Mouse (Mus musculus) right cerebral cortex, adult 18-20 months (tissue): ENCODE measurements around the gene Zfp598.
"Not testable (repeated sequence)": the region's sequence is repeated elsewhere in the genome, so short reads cannot be mapped to it uniquely, and the experiment has no call there.

ENCODE experiments used
- DNase-seq: peaks from one replicate; pipeline ENCODE4 v3.0.0; 2022; ENCODE audit warnings: mixed read lengths

Zfp598 gene

DNA sequence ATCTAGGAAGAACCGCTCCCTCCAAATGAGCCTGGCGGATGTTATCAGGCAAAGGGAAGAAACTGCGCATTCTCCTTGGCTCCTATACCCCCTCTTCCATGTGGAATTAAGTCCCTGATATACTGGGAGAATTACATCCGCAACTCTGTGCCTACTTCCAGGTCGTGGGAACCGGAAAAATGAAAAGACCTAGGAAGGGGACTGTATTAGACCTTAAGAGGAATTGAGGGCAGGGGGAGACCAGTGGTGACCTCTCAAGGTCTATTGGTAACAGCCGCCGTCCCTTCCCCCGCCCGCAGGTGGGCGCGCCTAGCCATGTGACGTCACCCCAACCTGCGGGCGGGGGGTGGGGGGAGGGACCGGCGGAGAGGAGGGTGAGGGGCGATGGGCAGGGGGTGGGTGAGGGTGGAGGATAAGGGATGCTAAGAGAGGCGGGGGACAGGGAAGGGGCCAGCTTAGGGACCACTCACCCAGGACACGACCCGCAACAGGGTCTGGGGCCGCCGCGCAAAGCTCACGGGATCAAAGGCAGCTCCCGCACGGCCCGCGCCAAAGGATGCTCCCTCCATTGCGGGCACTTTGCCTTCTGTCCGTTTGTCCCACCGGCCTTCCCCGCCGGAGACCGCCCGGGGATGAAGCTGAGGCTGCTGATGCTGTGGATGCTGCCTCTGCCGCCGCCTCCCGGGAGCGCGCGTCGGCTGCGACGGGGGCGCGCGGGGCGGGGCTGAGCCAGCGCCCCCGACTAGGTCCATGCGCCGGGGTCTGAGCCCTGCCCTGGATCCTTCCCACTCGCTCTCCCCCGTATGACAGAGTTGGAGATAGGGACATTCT lies 20.0 kb downstream of the Zfp598 start, which contains the start of gene Syngr3:
Syngr3 (minus strand) TSS at position 705 of the 831 bp plus-strand sequence.
- DNase-seq: peak; percentile 52

DNA sequence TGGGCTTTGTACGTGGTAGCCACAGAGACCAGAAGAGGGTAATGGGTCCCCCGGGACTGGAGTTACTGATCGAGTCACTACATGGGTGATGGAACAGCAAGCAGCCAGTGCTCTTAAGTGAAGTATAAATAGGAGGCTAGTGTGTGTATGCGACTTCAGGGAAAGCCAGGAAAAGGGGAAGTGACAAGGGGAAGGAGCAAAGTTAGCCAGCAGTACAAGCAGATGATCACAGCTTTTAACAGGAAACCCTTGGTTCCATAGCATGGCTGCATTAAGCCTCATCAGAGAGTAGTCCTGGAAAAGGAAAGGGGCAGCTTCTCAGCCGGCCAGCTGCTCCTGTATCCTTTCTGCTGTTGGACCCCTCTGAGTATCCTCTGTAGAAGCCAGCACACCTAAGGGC lies 22.9 kb downstream of the Zfp598 start:
- no peak for DNase-seq

DNA sequence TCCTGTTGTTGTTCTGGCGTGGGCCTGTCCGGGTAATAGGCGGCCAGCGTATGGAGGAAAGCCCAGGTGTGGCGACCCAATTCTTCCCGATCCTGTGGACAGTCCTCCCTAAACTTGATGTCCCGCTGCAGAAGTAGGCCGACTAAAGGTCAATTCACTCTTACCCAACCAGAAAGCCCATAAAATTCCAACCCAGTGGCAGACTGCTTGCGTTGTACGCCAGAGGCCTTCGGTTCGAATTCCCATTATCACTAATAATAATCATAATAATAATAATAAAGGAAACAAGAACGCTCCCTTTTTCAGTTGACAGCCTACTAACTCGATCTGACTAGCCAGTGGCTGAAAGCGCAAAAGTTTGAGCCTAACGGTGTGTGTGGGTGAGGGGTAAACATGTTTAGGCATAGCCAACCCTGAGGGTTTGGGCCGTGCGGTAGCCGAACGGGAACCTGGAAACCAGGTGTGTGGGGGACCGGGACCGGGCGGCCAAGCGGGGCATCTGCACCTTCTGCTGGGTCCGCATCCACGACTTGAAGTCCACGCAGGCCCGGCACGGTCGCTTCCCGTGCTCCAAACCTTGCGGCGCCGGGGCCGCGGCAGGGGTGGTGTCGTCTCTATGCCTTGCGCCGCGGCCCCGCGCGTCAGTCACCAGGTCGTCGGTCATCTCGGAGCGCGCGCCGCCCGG lies 26.0 kb downstream of the Zfp598 start:
- no peak for DNase-seq

DNA sequence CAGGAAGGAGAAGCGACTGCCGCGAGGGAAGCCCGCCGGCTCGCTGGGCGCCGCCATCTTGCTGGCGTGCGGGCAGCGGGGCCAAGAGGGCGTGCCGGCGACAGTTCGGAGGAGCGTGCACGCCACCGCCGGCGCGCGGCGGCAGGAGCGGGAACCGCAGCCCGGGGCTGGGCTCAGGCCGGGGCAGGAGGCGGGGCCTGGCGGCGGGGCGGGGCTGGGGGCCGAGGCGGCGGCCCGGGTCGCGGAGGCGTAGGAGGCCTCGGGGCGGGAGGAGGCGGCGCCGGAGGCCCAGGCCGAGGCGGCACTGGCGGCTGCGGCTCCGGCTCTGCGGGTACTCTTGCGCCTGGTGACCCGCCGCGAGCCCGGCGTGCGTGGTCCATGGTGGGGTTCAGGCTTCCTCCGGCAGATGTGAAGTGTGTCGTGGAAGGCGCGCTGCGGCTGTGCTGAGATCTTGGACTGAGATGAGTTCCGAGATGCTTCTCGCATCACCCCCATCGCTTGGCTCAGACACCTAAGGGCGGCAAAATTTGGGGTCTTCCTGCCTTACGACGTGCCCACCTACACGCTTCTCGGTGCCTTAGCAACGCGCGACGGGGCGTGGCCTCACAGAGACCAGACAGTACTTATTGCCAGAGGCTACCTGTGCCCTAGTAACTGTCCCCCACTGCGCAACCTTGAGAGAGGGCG lies 26.7 kb downstream of the Zfp598 start, which contains the start of the genes Gfer and Noxo1:
Gfer (minus strand) TSS at position 146 of the 687 bp plus-strand sequence.
Noxo1 (plus strand) TSS at position 224 of the 687 bp plus-strand sequence.
- peak; percentile 89 for DNase-seq

DNA sequence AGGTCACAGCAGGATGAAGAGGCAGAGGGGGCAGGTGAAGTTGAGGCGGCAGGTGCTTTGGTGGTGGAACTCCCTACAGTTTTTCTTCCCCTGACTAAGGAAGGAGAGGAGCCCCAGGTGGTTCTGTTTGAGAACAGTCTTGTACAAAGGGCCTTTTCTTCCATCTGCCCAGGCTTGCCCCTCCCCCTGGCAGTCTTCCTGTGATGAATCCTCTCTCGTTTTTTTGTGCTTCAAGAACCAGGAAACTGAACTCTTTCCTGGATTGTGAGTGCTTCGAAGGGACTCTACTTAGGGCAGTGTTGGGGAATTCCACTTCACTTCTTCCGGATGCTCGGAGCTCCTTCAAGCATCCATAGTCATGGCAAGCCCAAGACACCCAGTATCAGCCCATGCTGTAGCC lies 28.5 kb downstream of the Zfp598 start:
- DNase-seq: no peak

DNA sequence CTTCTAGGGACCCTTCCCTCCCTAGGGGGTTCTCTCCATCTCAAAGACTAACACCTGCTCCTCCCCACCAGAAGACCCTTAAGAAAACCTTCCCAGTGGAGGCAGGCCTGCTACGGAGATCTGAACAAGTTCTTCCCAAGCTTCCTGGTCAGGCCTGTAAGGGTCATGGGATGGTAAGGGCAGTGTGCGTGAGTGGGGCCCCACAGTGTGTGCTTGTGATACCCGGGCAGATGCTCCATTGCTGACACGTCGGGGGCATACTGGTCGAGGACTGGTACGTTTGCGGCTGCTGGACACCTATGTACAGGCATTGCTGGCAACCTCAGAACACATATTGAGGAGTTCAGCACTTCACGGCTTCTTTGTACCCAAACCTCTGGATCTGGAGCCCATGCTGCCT lies 29.2 kb downstream of the Zfp598 start:
- no peak for DNase-seq

DNA sequence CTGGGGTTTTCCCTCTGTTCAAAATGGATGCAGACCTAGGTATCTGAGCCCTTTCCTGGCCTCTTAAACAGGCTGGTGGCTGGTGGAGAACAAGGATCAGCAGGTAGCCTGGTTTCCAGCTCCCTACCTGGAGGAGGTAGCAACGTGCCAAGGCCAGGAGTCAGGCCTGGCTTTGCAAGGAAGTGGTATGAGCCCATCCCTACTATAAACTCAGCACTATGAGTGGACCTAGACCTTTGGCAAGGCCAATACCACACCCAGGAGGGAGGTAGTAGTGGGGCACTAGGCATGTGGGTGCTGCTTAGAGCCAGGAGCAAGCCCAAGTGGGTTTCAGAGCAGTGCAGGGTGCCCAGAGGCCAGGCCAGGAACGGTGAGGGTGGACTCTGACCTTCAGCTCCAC lies 30.0 kb downstream of the Zfp598 start:
- no peak for DNase-seq

DNA sequence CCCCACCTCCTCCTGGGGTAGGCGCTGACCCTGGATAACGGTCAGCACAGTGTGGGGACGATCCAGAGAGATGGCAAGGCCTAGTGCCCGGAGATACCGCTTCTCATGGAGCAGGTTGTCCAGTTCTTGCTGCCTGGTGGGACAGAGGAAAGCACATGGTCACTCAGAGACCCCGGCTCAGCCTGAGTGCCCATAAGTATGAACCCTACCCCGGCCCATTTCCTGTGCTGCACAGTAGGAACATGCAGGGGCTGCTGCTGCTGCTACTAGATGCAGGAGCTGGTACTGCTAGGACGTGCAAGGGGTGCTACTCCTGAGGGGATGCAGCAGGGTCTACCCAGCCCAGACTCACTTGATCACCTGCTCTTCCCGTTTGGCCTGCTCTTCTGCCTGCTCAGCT lies 31.8 kb downstream of the Zfp598 start:
- no peak for DNase-seq

DNA sequence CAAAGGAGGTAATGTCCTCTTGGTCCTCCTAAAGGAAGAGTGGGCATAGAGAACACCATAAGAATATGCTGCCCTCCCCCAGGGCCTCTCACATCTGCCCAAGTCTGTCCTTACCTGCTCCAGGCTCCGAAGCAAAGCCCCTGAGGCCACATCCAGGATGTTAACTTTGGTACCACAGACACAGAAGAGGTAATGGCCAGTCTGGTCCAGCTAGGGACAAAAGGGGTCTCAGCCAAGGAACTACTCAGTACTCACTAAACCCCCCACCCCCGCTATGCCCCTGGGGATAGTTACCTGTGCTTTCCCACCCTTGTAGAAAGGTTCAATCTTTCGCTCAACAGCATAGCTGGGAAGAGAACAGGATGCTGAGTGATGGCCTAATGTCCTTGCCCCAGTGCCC lies 36.3 kb downstream of the Zfp598 start:
- DNase-seq: no peak

DNA sequence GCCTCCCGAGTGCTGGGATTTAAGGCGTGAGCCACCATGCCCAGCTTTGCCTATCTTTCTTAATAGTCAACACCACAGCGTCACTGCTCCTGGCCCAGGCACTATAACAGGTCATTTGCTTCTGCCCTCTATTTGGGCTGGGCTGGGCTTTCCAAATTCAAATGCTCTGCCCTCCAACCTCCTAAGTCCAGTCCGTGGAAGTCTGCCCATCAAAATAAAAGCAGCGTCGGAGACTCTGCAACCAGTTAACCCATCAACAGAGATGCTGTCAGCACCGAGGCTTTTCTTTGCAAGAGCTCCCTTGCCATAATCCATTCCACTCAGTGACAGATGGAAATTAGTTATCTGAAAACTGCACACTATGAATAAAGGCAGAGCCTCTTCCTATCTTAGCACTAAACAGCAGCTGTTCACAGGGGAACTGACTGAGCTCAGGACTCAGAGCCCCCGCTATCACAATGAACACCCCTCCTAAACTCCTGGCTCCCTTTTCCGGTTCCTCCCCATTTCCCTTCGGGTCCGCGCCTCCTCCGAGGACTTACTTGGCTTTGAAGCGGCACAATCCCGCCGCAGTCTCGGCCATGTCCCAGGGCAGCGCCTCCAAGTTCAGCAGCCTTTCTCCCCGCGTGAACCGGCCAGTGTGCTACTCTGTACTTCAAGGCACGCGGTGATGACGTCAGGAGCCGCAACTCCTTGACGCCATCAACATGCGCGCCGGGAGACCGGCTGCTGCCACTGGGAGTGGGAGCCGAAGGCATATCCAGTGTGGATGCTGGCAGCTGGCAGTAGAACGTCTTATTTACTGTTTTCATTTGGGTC lies 37.7 kb downstream of the Zfp598 start, which contains the start of gene Tbl3:
Tbl3 (minus strand) TSS at position 679 of the 819 bp plus-strand sequence.
- DNase-seq: peak; percentile 94

DNA sequence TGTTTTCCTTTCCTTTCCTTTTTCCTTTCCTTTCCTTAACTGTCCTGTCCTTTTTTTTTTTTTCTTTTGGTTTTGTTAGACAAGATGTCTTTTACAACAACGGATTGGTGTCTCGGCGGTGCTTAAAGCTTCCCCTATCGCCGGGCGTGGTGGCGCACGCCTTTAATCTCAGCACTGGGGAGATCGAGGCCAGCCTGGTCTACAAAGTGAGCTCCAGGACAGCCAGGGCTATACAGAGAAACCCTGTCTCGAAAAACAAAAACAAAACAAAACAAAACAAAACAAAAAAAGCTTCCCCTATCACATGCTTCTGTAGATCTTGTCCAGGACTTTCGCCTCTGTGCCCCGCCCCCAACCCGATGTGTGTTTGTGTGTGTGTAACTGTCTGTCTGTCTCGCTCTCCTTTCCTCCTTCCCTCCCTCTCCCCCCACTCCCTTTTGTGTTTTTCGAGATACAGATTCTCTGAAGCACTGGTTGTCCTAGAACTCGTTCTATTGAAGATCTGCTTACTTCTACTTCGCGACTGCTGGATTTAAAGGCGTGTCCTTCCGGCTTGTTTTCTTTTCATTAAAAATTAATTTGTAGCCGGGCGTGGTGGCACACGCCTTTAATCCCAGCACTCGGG lies 38.4 kb downstream of the Zfp598 start:
- no peak for DNase-seq

DNA sequence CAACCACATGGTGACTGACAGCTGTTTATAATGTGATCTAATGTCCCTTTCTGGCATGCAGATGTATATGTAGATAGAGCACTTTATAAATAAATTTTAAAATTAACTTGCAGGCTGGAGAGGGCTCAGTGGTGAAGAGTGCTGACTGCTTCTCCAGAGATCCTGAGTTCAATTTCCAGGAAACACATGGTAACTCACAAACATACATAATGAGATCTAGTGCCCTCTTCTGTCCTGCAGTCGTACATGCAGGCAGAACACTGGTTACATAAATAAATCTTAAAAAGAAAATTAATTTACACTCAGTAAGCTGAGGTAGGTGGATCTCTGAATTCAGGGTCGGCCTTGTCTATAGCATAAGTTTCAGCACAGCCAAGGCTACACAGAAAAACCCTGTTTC lies 39.2 kb downstream of the Zfp598 start:
- no peak for DNase-seq

DNA sequence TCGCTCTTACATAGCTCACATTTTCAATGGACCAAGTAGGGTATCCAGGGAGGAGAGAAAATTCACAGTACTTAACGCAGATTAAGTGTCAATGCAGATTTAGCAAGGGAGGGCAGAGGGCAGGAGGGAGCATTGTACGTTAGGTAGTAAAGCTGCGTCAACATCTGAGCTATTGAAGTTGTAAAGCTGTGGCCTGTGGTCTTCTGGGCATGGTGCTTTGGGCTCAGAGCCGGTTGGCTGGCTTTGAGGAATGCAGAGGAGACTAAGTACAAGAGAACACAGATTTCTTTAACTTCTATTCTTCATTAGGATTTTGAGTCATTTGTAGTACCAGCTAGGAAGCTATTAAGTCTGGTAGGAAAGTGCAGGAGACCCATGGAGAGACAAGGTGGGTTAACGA lies 46.1 kb downstream of the Zfp598 start:
- no peak for DNase-seq

DNA sequence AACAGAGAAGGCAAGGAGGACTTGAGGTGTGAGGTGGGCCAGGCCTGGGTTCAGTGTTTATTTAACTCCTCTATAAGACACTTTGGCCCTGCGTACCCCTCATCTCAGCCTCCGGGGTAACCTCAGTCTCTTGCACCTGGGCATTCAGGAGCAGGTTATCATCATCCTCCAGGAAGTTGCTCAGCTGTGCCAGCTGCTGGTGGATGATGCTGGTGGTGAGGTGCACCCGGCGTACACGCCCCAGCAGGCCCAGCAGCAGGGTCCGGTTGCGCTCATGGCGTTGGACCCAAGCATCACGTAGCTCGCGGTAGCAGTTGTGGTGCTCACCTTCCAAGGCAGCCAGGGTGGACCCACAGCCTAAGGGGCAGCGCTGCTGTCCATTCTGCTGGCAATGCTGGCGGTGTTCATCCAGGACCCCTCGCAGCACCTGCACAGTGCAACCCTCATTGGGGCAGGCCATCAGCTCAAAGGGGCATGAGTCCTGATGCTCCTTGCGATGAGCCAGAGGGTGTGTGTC lies 46.7 kb downstream of the Zfp598 start:
- no peak for DNase-seq

DNA sequence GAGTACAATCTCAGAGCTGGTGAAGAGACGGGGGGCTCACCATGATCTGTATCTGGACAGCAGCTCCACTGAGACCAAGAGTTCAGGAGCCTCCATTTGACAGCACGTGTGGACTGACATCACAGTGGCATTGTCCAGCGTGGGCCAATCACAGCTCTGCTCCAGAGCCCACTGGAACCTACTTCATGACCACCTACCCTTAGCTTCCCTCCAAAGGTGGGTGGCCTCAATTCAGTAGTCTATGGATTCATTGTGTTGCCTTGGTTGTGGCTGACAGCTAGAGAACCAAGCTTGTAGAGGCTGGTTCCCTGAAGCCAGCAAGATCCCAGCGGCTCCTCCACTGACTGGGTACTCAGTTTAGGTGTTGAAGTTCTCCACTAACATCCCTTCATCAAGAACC lies 48.5 kb downstream of the Zfp598 start, which contains the start of the genes Rnf151 and Rps2:
Rnf151 (minus strand) TSS at position 121 of the 400 bp plus-strand sequence.
Rps2 (plus strand) TSS at position 174 of the 400 bp plus-strand sequence.
- DNase-seq: no peak

DNA sequence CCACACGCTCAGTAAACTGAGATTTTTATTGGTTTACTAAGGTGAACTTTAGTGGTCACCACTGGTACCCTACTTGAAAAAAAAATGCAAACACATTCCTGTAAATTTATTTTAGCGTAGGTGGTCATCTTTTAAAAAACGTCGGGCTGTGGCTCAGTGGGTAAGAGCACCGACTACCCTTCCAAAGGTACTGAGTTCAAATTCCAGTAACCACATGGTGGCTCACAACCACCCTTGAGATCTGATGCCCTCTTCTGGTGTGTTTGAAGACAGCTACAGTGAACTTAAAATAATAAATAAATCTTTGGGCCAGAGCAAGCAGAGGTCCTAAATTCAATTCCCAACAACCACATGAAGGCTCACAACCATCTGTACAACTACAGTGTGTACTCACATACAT lies 49.5 kb downstream of the Zfp598 start:
- not testable (repeated sequence) for DNase-seq

DNA sequence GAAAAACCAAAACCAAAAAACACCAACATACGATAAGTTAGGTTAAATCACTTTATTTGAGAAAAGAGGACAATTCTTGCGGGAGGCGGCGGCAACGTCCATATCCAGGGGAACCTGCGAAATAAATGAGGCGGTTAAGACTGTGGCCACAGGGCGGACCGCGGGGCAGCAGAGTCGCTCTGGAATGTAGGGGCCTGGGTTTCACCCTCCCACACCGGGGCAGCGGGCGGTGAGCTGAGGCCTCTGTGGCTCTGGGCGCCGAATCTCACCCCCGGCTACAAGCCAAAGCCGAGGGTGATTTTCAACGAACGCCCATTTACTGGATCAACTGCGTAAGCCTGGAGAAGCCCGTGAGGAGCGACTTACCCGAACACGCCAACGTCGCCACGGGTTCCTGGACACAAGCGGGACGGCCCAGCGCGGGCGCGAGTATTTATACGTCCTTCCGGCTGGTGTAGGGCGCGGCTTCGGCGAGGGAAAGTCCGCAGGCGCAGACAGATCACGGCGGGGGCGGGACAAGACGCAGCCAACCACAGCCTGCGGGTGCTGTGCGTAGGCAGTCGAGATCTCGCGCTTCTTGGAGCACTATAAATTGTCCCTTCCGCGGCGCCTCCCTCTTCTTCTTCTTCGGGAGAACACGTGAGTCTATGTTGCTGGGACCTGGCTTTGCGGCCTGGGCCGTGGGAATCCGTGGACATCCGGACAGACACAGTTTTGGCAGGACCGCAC lies 50.2 kb downstream of the Zfp598 start:
- peak; percentile 99 for DNase-seq

DNA sequence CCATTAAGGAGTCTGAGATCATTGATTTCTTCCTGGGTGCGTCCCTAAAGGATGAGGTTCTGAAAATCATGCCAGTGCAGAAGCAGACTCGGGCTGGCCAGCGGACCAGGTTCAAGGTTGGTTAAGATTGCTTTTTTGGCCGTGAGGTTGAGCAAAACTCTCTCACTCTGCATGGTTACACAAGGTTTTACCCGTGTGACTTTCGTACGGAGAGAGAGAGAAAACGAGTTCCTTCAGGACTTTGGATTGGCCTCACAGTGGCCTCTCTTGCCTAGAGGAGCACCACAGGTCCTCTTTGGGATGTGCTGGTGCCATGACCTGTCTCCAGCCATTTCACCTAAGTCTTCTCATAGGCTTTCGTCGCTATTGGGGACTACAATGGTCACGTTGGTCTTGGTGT lies 51.1 kb downstream of the Zfp598 start:
- DNase-seq: not testable (repeated sequence)

DNA sequence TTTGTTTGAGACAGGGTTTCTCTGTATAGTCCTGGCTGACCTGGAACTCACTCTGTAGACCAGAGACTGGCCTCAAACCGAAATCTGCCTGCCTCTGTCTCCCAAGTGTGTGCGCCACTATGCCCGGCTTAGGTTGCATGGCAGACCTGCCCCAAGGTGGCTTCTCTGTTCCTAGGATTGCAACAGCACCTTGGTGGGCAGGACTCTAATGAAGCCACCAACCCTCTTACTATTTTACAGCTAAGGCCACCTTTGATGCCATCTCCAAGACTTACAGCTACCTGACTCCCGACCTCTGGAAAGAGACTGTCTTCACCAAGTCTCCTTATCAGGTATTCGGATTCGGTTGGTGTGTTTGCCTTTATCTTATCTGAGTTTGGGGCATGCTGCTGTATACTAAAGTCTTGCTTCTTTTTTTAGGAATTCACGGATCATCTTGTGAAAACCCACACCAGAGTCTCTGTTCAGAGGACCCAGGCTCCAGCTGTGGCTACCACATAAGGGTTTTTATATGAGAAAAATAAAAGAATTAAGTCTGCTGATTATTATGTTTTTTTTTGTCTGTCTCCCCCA lies 52.0 kb downstream of the Zfp598 start:
- not testable (repeated sequence) for DNase-seq

DNA sequence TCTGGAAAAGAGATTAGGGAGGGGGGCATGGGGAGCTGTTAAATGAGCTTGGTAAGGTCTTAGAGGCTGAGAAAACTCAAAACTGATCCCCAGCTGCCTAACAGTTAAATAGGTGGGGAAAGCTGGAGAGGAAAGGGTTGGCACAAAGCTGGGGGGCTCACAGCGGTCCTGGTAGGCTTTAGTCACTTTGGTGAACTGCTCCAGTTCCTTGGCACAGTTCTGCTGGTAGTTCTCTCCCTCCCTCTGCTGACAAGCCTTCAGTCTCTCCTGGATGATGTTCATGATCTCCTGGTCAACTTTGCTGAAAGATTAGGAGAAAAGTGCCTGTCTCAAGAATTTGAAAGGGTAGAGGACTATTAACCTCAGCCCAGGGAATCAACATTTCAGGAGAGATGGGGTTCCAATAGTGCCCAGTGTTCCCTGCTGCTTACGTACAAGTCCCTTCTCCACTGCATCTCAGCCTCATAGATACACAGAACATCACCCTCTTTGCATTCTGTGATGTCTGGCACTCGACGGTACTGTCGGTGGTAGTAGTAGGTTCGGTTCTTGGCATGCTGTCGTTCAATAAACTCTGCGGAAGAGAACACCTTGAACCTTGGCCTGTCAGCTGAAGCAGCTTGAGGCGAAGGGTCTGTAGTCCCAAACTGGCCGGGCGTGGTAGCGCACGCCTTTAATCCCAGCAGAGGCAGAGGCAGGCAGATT lies 52.9 kb downstream of the Zfp598 start:
- DNase-seq: no peak
